Mouse (Mus musculus): ENCODE results near the gene Pgm5. TPM values are rescaled to one million over a fixed set of nuclear protein-coding genes. Genes with fewer than 3 reads are reported as not detected.
A peak's percentile ranks its signal among the peaks of the same experiment; 100 is the strongest.

The Pgm5 gene
- total RNA-seq, 2 experiments from 2014 or later = 55.1 to 93.2 TPM

DNA sequence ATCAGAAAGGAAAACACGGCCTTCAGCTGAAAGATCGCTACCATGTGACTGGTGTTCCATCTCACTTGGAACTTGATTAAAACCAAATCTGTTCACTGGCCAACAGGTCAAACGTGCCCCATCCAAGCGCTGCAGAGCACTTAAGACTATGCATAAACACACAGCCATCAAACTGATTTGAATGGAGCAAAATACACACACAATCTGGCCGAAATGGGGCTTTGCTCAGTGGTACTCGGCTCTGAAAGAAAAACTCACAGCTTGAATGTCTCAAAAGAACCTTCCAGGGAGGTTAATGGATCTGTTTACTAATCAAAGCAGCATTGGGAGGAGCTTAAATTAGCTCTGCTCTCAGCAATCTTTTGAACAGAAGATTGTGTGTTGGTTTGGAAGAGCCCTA is 81.7 kb downstream of the Pgm5 start:
- DNase-seq = no peak

- DNase-seq = peak in 1 of 2 experiments; percentile 7
Measured at GRCm38 (mm10) chr19:24770345-24770744, 91.3 kb downstream of the Pgm5 start.

DNA sequence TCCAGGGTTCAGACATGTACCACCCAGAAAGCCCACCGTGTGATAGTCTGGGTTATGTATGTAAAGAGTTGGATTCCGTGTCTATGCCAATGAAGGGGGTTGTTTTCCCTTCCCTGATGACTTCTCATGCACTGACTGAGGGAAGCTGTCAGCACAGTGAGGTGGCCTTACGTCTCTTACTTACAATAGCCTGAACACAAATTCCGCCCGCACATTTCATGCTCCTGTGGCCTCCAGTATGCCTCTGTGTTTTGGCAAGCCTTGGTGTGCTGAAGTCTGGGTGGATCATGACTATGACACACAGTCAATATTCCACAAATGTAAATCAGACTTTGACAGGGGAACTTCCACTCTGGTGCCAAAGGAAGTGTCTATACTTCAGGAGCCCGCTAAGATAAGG is 94.3 kb downstream of the Pgm5 start:
- no peak for DNase-seq

- DNase-seq = no peak
Measured at GRCm38 (mm10) chr19:24762473-24763149, 99.0 kb downstream of the Pgm5 start.

- DNase-seq = no peak
Measured at GRCm38 (mm10) chr19:24756627-24757026, 105.0 kb downstream of the Pgm5 start.

GRCm38 (mm10) chr19:24754440-24754785 is 107.2 kb downstream of the Pgm5 start:
- DNase-seq = no peak

GRCm38 (mm10) chr19:24753617-24754439 is 107.8 kb downstream of the Pgm5 start:
- no peak for DNase-seq

DNA sequence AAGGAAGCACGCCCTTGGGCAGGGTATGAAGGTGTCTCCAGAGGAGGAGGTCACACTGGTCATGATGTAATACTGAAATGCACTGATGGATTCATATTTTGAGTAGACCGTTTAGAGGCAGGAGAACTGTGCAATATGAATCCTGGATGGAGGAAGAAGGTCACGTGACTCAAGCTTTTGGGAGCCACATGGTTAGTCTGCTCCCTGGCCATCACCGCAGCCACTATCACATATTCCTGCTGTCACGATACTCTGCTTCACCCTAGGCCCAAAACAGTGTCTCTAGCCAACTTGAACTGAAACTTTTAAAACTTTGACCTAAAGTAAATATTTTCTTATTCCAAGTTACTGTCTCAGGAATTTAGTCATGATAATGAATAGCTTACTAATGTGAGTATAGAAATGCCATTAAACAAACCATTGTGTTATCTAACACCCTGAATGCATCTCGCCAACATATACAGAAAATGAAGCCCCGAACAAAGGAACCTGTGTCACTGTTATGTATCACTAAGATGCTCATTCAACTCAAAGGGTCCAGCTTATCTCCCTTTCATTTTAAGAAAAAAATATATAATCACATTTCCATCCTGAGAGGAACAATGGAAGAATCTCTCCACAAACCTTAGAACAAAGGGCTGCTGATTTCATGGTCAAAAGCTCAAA is 108.6 kb downstream of the Pgm5 start:
- no peak for DNase-seq

DNA sequence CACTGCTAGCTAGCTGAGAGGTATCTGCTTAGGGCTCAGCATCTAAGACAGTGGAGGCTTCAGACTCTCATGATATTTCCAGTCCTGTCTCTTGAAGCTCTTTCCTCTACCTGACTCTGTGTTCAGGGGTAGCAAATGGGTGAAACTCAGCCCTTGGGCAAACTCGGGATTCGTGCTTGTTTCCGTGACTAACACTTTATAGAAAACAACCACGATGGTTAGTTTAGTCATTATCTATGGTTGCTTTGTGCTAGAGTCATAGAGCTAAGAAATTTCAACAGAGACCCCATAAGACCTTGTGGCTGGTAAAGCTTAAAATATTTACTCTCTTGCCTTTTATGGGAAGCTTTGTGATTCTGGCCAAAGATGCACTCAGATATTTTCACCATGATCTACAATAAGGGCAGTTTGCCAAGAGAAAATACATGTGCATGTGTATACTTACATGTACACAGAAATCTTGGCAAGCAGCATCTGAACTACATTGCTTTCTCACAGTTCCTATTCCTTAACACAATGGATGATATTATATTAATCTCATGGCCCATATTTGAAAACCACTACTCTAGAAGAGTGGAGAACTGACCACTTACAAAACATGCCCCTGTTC is 115.3 kb downstream of the Pgm5 start:
- no peak for DNase-seq

DNA sequence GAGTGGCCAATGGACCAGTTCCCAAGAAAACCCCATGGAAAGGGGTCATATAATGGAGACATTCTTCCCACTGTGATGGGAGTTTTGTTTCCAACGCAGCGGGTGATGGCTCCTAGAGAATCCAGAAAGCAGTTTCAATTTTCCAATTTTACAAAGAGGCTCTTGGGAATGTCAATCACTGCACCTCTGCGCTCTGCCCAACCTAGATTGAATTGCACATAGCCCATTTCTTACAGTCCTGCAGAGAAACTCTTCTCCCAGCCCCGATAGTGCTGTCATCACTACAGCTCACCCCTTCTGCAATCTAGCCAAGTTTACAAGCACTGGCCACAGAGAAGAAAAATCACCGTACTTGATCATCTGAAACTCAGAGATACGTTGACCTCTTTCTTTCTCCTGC is 119.0 kb downstream of the Pgm5 start:
- DNase-seq = no peak

DNA sequence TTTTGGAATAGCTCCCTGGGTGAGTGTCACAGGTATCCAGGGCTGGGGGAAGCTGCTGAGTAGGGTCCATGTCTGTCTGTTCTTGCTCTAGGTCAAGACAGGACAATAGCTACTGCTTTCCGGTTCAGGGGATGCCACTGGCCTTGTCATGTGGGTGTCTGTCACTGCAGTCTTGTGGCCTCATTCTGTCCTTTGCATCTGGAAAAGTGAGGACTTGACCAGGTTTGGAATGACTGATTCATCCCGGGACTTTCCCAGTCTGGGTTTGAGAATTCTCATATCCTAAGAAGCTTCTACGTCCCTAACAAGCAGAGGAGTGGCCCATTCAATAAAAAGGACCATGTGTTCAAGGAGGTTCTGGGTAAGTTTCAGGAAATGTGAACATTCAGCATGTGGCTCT is 122.9 kb downstream of the Pgm5 start:
- no peak for DNase-seq

DNA sequence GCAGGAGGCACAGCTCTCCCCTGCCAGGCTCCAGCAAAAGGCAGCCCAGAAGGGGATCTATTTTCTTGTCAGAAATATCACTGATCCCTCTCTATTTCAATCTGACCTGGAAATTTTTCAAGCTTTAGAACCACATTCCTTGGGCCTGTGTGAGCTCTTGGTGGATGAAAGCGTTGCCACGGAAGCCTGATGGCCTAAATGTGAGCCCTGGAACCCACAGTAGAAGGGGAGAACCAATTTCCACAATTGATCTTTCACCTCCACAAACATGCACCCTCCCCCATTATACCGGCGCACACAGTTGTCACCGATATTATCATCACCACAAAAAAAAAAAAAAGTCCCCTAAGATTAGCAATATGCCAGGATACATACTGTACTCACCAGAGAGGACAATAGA is 123.6 kb downstream of the Pgm5 start:
- DNase-seq = no peak

GRCm38 (mm10) chr19:24735484-24736128 is 126.0 kb downstream of the Pgm5 start:
- no peak for DNase-seq

DNA sequence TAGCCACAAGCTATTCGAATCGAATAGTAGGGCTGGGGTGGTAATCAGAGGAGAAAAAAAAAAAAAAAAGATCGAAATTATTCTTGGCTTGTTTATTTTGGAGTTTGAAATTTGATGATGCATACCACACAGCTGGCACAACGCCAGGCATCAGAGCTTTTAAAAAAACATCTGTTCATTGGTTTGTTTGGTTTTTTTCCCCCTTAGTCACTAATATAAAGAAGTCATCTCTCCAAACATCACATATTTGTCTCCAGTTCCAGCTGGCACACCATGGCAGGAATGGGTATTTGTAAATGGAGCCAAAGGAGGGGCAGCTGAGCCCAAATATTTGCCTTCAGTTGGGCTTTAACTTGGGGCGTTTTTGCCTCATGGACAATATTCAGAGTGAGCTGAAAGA is 131.0 kb downstream of the Pgm5 start:
- DNase-seq = no peak

DNA sequence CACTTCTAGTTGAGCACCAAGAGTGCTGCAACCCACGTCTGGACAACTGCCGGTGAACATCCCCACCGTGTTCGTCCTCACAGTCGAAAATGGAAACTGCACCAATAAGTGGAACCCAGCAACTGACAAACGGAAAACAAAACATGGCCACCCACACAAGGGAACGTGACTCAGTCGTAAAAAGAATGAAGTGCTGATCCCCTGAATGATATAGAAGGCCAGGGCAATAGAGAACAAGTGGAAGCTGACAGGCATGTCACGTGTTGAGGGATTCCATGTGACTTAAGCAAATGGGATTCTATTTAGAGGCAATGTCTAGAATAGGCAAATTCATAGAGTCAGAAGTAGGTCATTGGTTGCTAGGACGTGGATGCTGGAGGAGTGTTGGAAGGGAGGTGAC is 137.3 kb downstream of the Pgm5 start:
- DNase-seq = no peak

- DNase-seq = no peak
Measured at GRCm38 (mm10) chr19:24720448-24720847, 141.2 kb downstream of the Pgm5 start.

DNA sequence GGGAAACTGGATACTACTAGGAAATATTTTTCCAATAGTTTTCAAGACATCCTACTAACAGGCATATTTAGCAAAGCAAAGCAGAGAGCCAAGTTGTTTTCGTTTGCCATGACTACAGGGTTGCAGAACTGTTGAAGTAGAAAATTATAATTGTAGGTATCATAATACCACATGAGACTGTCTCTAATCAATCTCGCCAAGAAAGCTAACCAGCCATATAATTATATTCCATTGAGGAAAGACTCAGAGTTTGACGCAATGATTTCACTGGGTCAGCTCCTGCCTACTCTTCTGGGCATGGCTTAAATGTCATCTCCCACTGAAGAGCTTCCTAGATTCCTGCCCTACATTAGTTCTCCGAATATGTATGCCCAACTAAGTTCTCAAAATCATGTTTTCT is 142.2 kb downstream of the Pgm5 start:
- DNase-seq = no peak

GRCm38 (mm10) chr19:24718021-24718420 is 143.6 kb downstream of the Pgm5 start:
- DNase-seq = no peak

DNA sequence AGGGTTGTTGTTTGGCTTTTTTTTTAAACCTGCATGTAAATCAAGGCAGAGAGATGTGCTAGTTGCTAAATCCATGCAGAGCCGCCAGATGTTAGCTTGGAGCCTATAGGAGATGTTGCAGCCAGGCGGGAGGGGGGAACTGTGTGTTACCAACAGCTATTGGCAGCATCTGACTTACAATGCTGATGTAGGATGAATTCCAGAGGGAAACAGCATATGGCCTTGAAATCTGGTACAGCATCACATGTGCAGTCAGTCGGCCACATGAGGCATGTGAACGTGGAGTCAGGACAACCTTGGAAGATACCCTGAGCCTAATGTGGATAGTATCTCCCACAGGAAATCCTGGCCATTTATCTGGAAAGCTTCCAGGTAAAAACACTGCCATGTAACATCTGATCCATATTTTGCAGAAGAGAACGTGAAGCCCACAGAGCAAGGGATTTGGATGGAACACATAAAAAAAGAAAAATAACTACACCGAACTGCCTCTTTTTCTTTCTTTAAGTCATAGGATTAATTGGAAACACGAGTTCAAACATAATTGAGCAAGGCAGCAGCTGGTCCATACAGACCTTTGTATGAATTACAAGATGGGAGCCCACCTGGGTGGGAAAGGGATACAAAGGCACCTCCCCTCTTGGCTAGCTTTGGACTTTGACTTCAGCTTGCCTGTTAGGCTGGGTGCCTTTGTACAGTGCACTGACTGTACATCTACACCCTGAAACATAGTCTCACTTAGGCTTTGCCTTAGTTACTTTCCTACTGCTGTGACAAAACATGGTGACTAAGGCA is 145.2 kb downstream of the Pgm5 start:
- no peak for DNase-seq

DNA sequence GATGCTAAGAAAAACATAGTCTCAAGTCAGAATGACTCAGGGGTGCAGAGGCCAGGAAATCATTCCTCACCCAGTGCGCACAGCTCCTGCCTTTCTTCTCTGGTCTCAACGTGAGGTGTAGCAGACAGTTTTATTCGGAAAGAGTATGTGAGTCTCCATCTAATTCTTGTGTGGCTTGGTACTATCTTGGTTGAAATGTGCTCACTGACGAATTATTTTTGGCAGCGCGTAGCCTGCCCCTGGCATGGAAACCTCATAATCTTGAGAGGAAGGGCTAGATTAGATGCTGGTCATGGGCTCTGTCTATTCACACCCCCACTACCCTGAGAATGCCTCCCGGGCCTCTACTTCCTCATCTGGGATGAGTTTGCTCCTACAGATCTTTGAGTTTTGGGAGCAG is 153.6 kb downstream of the Pgm5 start:
- DNase-seq = no peak

GRCm38 (mm10) chr19:24707071-24707906 is 154.4 kb downstream of the Pgm5 start:
- DNase-seq = no peak

Data from adrenal gland, postnatal 36 days (tissue).